Mouse (Mus musculus) R1 (cell line): ENCODE results near the gene Nckap5l.
A peak's percentile ranks its signal among the peaks of the same experiment; 100 is the strongest.
"Not testable (repeated sequence)": the region's sequence is repeated elsewhere in the genome, so short reads cannot be mapped to it uniquely, and the experiment has no call there.

Experiments
- DNase-seq: peaks from one replicate; pipeline ENCODE4 v3.0.0-alpha.2; 2018; ENCODE audit warnings: low read depth, low spot score

Nckap5l gene

DNA sequence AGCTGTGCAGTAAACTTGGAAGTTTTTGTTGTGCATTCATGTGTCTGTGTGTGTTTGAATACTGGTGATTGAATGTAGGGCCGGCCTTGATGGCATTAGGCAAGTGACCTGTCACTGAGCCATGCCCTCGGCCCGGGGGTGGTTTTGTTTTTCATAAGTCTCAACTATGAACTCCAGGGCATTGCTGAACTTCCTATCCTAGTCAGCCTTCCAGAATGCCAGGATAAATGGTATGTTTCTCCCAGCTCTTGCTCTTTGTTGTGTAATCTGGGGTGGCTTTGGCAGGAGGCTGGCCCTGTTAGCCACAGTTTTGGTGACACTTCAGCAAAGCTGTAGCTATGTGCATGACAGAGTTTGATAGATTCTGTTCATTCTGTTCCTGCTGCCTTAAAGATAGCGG lies 60.7 kb downstream of the Nckap5l start:
- no peak for DNase-seq

DNA sequence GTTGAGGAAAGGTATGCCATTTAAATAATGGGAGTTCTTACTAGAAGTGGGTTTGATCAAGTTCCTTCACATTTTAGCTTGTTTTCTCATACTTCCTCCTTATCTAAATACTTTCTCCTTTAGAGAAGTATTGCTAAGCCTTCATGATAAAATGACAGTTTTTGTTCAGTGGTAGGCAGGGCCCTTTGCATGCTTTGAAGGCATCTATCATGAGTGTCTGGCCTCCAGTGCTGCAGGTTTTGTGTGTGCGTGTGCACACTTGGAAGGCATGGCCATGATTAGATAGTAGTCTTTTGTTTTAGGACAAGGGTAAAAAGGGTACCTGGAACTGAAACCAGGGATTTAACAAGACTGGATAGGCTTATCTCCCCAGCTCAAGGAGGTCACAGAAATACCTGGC lies 61.1 kb downstream of the Nckap5l start:
- no peak for DNase-seq

DNA sequence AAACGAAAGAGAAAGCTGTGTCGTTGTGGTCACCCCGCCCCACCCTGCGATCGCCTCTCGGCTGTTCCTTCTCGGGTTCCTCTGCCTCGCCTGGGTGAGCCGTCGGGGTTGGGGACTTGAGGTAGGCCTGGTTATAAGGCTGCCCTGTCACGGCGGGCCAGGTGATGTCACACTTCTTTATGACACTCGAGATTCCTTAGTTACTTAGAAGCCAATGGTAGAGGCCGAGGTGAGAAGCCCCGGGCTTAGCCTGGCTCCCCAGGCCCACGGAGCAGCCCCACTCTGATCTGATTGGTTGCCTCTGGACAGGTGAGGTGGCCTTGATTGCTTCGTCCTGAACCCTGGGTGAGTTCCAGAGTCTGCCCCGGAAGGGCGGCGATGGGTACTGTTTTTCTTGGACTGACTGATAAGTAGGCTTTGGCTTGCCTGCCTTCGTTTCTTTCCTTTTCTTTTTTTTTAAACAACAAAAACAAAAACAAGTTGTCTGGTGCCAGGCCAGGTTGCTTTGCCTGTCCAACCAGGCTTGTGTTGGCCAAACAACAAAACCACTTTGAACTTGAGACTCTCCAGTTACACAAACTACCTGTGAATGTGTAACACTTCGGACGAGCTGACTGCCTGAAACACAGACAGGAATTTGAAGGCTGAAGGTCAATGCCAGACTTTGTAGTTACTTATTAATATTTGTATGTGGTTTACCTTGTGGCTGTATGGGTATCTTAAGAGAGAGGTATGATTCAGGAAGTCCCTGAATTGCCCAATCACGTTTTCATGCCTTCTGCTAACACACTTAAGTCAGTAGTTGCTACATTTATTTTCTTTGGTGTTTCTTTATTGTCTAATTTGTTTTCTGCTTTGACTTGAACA lies 63.9 kb downstream of the Nckap5l start:
- DNase-seq, result peak; percentile 60

DNA sequence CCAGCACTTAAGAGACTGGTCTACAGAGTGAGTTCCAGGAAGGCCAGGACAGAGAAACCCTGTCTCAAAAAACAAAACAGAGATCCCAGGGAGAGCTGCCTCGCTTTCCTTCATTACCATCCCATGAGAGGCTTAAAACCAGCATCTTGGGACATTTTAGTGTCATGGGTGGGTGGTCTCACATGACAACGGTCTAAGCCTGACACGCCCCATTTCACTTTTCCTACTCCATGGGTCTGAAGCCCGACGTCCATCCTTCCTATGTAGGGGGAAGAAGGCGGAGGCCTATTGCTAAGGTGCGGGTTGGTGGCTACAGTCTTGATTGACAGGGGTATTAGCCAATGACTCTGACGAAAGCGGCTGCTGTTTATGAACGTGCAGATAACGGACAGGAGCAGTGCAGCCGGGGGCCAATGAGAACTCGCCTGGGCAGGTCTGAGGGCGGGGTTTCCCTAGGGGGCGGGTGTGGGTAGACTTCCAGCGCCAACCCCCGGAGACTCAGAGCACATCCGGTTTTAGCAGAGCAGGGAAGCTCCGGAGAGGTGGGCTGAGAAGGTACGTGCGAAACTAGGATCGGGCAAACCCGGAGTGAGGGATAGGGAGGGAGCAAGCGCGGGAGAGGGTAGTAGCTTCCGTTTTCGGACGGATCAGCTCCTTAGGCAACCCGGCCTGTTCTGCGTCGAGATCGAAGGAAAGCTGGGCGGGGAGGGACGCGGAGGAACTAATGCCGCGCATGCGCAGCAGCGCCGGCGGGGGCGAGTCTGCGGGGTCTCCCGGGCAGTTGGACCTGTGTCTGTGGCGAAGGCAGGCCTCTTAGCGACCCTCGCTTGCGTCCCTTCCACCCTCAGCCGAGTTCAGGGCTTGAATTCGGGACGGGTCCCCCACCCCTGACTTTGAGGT lies 64.8 kb downstream of the Nckap5l start, which contains the start of gene Tmbim6:
TSS of gene Tmbim6 (plus strand) at position 397 of the 900 bp plus-strand sequence.
- peak; percentile 100 for DNase-seq

DNA sequence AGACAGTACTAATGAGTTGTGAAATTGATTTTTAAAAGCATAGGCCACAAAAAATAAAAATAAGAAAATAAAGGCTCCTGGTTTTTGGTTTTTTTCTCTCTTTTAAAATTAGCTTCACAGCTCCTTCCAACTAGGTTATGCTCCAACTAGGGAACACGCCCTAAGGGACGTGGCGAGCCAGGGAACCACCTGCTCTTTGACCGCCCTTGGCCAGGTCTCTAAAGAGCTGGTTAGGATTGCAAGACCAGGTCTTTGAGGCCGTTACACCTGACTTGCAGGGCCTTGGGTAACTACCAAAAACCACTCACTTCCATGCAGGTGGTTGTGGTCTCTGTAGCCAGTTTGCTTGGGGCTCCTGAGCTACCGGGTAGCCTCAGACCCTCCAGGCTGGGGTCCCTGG lies 65.6 kb downstream of the Nckap5l start:
- no peak for DNase-seq

DNA sequence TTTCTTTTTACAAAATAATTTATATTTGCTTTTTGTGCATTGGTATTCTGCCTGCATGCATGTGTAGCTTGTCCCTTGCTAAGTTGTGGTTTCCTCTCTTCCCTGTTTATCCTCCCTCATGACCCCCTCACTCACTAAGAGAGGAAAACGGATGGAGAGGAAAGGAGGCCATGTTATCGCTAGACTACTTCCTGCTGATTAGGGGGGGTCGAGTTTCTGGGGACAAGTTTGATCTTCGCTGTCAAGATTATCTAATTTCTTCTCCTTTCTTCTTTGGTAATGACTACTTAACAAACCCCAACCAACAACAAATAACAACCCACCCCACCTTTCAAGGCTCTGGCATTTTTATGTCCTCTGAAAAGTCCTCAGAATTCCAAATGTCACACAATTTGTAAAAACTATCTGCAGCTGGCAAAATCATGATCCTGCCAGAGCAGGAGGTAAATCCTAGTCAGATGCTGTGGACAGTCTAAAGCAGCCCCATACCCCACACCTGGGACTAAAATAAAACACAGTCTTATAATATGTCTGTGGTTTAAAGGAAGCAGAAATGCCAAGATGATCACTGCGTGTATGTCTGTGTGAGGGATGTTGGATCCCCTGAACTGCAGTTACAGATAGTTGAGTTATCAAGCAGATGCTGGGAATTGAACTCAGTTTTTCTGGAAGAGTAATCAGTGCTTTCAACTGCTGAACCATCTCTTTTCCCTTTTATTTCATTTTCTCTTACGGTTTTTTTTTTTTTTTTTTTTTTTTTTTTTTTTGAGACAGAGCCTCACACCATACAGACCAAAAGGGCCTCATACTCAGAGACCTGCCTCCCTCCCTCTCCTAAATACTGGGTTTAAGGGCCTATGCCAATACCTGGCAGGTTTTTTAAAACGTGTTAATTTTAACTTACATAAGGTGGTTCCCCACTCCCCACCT lies 66.8 kb downstream of the Nckap5l start:
- DNase-seq, result no peak

DNA sequence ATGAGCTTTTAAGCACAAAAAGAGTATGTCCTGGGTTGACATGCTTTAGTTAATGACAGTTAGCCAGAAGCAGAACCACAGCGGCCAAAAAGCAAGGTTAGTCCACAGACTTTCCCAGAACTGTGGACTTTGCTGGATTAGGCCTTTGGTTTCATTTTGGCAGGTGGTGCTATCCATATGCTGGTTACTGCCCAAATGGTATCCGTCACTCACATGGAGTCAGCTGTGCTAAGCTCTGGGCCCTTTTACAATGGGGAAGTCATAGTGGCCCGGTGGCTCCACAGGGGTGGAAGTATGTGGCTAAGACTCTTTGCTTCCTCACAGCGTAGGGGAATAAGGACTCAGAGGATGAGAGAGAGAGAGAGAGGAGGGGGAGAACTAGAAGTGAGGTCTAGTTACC lies 69.6 kb downstream of the Nckap5l start:
- DNase-seq, result no peak

DNA sequence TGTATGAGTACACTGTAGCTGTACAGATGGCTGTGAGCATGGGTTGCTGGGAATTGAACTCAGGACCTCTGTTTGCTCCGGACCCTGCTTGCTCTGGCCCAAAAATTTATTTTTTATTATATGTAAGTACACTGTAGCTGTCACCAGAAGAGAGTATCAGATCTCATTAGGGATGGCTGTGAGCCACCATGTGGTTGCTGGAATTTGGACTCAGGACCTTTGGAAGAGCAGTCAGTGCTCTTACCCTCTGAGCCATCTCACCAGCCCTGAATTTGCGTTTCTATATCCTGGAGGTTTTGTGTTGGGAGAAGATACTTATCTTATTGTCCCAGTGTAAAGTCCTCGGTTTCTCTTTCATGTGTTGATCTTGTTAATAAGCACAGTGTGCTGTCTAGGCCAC lies 70.8 kb downstream of the Nckap5l start:
- no peak for DNase-seq

DNA sequence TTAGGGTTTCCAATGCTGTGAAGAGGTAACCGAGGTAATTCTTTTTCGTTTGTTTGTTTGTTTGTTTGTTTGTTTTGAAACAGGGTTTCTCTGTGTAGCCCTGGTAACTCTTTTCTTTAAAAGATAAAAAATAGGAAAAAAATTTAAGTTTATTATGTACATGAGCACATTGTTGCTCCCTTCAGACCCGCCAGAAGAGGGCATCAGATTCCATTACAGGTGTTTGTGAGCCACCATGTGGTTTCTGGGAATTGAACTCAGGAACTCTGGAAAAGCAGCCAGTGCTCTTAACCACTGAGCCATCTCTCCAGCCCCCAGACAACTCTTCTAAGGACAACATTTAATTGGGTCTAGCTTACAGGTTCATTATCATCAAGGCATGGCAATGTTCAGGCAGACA lies 71.4 kb downstream of the Nckap5l start:
- DNase-seq, result not testable (repeated sequence)

DNA sequence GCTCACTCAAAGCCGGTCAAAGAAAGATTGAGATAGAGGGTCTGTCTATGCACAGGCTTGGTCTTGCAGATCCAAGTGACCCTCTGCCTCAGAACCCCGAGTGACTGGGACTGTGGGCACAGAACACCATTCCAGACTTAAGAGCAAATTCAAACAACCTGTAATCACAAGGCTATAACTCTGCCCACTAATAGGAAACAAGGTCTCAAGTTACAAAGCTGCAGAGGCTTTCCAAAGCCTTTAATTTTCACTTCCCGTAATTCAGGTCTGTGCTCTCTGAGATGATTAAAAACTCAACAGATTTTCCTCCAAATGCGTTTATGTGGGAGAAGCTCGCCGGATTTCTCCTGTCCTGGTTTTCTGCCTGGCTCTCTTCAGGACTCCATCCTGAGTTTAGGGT lies 73.5 kb downstream of the Nckap5l start:
- no peak for DNase-seq

DNA sequence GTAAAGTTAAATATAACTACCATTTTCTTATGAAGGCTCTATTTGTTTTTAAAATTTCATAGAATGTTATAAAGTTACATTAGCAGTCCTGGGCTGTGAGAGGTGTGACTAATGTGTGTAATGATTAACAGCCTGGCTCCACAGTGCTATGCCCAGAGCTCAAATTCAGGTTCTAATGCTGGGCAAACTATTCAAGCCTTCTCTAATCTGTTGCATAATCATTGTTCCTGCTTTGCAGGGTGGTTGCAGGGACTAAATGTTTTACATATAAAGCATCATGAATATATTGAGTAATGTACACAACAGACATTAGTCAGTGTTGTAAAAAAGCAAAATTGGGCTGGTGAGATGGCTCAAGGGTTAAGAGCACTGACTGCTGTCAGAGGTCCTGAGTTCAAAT lies 74.7 kb downstream of the Nckap5l start:
- no peak for DNase-seq

DNA sequence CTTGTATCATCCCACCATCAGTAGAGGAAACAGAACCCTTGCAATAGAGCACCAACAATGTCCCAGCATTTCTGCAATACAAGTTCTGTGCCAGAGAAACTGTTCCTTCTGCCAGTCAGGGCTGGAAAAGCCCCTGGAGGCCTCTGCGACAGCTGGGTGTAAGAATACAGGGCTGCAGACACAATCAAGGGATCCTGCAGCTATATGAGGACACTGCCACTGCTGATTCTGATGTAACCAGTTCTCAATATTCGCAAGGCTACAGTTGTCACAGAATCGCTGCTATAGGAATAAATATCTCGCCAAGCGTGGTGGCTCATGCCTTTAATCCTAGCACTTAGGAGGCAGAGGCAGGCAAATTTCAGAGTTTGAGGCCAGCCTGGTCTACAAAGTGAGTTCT lies 81.3 kb downstream of the Nckap5l start:
- DNase-seq, result no peak

DNA sequence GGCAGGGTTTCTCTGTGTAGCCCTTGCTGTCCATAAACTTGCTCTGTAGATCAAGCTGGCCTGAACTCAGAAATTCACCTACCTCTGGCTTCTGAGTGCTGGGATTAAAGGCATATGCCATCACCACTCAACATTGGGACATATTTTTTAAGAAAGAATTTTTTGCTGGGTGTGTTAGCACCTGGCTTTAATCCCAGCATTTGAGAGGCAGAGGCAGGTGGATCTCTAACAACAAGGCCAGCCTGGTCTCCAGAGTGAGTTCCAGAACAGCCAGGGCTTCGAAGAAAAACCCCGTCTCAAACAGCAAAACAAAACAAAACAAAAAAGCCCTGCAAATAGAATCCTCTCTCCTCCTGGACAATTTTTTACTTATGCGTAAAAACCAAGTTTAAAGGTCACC lies 82.0 kb downstream of the Nckap5l start:
- no peak for DNase-seq

DNA sequence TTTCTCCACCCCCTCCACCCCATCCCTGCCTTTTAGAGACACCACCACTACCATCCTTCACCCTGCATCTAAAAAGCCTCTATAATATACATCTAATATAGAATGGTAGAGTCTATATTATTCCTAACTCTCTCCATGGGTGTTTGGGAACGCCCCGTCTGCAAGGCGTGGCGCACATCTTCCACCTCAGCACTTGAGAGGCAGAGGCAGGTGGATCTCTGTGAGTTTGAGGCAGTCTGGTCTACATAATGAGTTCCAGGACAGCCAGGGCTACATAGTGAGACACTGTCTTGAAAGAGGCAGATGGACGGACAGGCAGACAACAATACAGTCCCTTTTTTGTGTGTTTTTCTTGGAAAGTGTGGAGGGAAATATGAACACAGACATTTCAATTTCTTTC lies 82.5 kb downstream of the Nckap5l start:
- no peak for DNase-seq

DNA sequence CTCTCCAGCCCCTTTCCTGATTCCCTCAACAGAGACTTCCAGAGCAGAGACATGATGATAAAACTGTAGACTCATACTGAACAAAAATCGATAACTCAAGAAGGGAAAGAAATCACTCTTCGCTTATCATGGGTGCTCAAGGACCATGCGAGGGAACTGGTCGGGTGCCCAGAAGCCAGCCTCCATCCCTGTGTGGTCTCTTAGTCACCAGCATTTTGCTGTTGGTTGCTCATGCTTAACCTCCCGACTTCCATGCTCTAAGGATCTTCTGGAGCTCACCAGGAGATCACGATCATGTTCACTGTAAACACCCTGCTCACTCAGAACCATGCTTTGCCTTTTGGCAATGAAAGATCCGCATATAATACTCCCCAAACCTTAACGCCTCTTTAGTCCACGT lies 84.8 kb downstream of the Nckap5l start:
- no peak for DNase-seq
